Mouse (Mus musculus): Measurements from ENCODE around the gene Pknox2.

The Pknox2 gene

GRCm38 (mm10) chr9:37147359-37147685 is at the start of gene Pknox2:
Pknox2 (minus strand) TSS chr9:37147407.
- DNase-seq: peak; percentile 89

GRCm38 (mm10) chr9:37188024-37188423 is 40.8 kb upstream of the Pknox2 start:
- no peak for DNase-seq

- no peak for DNase-seq
Measured at GRCm38 (mm10) chr9:37187407-37187806, 40.2 kb upstream of the Pknox2 start.

GRCm38 (mm10) chr9:37183176-37183575 is 36.0 kb upstream of the Pknox2 start:
- no peak for DNase-seq

- no peak for DNase-seq
Measured at GRCm38 (mm10) chr9:37181596-37181995, 34.4 kb upstream of the Pknox2 start.

GRCm38 (mm10) chr9:37179596-37179995 is 32.4 kb upstream of the Pknox2 start:
- DNase-seq: no peak

- peak; percentile 39 for DNase-seq
Measured at GRCm38 (mm10) chr9:37178911-37179310, 31.7 kb upstream of the Pknox2 start.

- no peak for DNase-seq
Measured at GRCm38 (mm10) chr9:37177551-37177950, 30.3 kb upstream of the Pknox2 start.

- peak; percentile 75 for DNase-seq
Measured at GRCm38 (mm10) chr9:37177107-37177506, 29.9 kb upstream of the Pknox2 start.

- DNase-seq: no peak
Measured at GRCm38 (mm10) chr9:37176002-37176401, 28.8 kb upstream of the Pknox2 start.

- no peak for DNase-seq
Measured at GRCm38 (mm10) chr9:37173376-37173775, 26.2 kb upstream of the Pknox2 start.

- DNase-seq: no peak
Measured at GRCm38 (mm10) chr9:37166899-37167298, 19.7 kb upstream of the Pknox2 start.

- no peak for DNase-seq
Measured at GRCm38 (mm10) chr9:37160686-37161085, 13.5 kb upstream of the Pknox2 start.

- no peak for DNase-seq
Measured at GRCm38 (mm10) chr9:37147886-37148285, 679 bp upstream of the Pknox2 start.

GRCm38 (mm10) chr9:37146603-37147358 is 426 bp downstream of the Pknox2 start:
- peak; percentile 68 for DNase-seq

- no peak for DNase-seq
Measured at GRCm38 (mm10) chr9:37146353-37146602, 929 bp downstream of the Pknox2 start.

- no peak for DNase-seq
Measured at GRCm38 (mm10) chr9:37145616-37146352, 1.4 kb downstream of the Pknox2 start.

GRCm38 (mm10) chr9:37145151-37145615 is 2.0 kb downstream of the Pknox2 start:
- DNase-seq: no peak

GRCm38 (mm10) chr9:37144696-37145095 is 2.5 kb downstream of the Pknox2 start:
- no peak for DNase-seq

- no peak for DNase-seq
Measured at GRCm38 (mm10) chr9:37144251-37144650, 3.0 kb downstream of the Pknox2 start.

GRCm38 (mm10) chr9:37143046-37143931 is 3.9 kb downstream of the Pknox2 start:
- DNase-seq: no peak

GRCm38 (mm10) chr9:37142107-37142506 is 5.1 kb downstream of the Pknox2 start:
- no peak for DNase-seq

GRCm38 (mm10) chr9:37140464-37141181 is 6.6 kb downstream of the Pknox2 start:
- DNase-seq: no peak
